Mouse (Mus musculus) ES-Bruce4 (cell line): ENCODE measurements around the gene Tnks2. TPM values are rescaled to one million over a fixed set of nuclear protein-coding genes. Genes with fewer than 3 reads are reported as not detected.

ENCODE experiments used
- H3K27ac ChIP-seq: 2 replicates; pipeline ENCODE4 v1.5.1; 2012; ENCODE audit warnings: low read length, inconsistent platforms; ENCODE audit not compliant: insufficient read depth
- H3K27me3 ChIP-seq: 2 replicates; pipeline ENCODE4 v1.6.1; 2012; ENCODE audit warnings: mild to moderate bottlenecking, low read length, inconsistent platforms; ENCODE audit not compliant: control insufficient read depth, poor library complexity, insufficient read depth, severe bottlenecking
- H3K36me3 ChIP-seq: 2 replicates; pipeline ENCODE4 v1.6.1; 2012; ENCODE audit warnings: inconsistent platforms, mild to moderate bottlenecking, low read length, moderate library complexity; ENCODE audit not compliant: control insufficient read depth, poor library complexity, insufficient read depth, severe bottlenecking
- H3K4me1 ChIP-seq: one replicate; pipeline ENCODE4 v1.8.1; 2011; ENCODE audit warnings: low read length; ENCODE audit not compliant: control insufficient read depth, insufficient read depth
- H3K4me3 ChIP-seq: 2 replicates; pipeline ENCODE4 v1.5.1; 2011; ENCODE audit warnings: low read depth, mild to moderate bottlenecking, low read length
- H3K9ac ChIP-seq: 2 replicates; pipeline ENCODE4 v1.6.1; 2012; ENCODE audit warnings: low read depth, mild to moderate bottlenecking, inconsistent platforms; ENCODE audit not compliant: poor library complexity, severe bottlenecking
- H3K9me3 ChIP-seq: replicated peaks from 2 replicates; pipeline ENCODE4 v1.6.1; 2012; ENCODE audit warnings: mild to moderate bottlenecking, low read length, inconsistent platforms; ENCODE audit not compliant: control insufficient read depth, poor library complexity, insufficient read depth, severe bottlenecking
- CTCF ChIP-seq: IDR thresholded peaks from one replicate; pipeline ENCODE4 v1.8.1; 2011; ENCODE audit warnings: low read depth, low read length
- EP300 ChIP-seq: IDR thresholded peaks from 2 replicates; pipeline ENCODE4 v1.6.1; 2011; ENCODE audit warnings: low read depth, low read length; ENCODE audit not compliant: insufficient read depth
- POLR2A ChIP-seq: IDR thresholded peaks from one replicate; pipeline ENCODE4 v1.8.1; 2011; ENCODE audit warnings: low read length; ENCODE audit not compliant: insufficient read depth
- polyA plus RNA-seq: library from polyadenylated mRNA; stranded (reverse); fragments of >200 nt; gene quantifications from 2 replicates; pipeline ENCODE4 v1.2.4, GENCODE M21; 2011; ENCODE audit warnings: low read depth; ENCODE audit not compliant: missing spikeins, insufficient read depth, insufficient read length

Gene Tnks2
- polyA plus RNA-seq, 1 experiment, result 415 TPM

DNA sequence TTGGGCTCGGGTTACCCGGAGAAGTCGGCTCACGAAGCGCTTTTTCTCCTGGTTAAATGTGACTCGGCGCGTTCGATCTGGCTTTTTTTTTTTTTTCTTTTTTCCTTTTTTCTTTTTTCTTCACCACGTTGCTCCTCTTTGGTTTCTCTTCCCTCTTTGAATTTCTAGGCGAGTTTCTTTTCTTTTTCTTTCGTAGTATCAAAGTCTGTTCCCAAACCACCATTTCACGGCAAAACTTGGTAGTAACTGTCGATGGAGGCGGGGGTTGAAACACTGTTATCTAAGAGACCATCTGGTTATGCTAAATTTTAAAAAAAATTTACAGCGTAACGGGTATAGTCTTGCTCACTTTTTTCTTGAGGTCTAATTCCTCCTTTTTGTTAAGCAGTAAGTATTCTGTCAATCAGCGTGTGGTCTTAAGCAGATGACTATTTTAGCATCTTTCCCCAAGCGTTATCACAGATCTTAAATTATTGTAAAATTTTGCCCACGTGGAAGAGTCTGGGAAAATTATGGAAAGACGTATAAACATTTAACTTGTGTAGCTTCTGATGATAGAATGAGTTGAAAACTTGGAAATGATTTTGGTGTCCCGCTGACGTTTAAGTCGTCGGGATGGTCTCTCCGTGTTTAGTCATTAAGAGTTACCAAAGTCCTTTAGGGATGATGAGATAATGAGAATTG lies 92.7 kb downstream of the Tnks2 start:
- H3K27me3 ChIP-seq, result no peaks in the 10 kb centered on the region
- peak overlapping the region; percentile 26; the same call in 1 of the 2 replicates for H3K27ac ChIP-seq
- peak overlapping the region; percentile 87 for H3K4me3 ChIP-seq
- H3K36me3 ChIP-seq, result no peaks in the 10 kb centered on the region
- peak overlapping the region; percentile 100 for H3K9ac ChIP-seq
- H3K9me3 ChIP-seq, result no peaks in the 10 kb centered on the region
- no peaks in the 10 kb centered on the region for H3K4me1 ChIP-seq
- TF ChIP-seq EP300 (no peak), CTCF (no peak), POLR2A (no peak)

DNA sequence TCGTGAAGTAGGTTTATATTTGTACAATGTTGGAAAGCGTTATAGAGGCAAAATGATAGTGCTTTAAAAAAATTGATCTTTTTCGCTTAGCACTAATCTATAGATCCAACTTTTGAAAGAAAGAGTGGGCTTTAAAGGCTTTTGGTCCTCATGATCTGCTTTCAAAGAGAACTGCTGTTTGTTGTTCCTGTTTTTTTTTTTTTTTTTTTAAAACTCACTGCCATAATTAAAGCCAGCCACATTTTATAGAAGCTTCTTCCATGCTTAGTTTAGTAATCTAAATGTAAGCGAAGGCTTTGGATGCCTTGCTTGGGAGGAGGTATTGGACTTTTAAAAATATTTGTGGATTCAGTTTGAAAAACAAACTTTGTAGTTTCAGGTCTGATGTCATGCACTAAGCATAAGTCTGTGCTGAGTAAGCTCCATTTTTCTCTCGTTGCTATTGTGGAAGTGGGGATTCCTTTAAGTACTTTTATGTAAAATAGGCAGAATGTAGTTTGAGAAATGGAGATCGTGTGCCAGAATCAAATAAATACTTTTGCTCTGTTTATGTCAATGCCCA lies 93.8 kb downstream of the Tnks2 start:
- Histone ChIP-seq H3K9ac (0 out of 2 replicates have a peak overlapping the region, but pooled peaks have one; percentile 100), H3K4me3 (no peak overlapping the region), H3K9me3 (no peaks in the 10 kb centered on the region)

GRCm38 (mm10) chr19:36929816-36930215 lies 95.8 kb downstream of the Tnks2 start:
- Histone ChIP-seq H3K4me3 (no peak overlapping the region), H3K9me3 (no peaks in the 10 kb centered on the region), H3K4me1 (no peaks in the 10 kb centered on the region), H3K27me3 (no peaks in the 10 kb centered on the region), H3K36me3 (no peaks in the 10 kb centered on the region; the same call in 1 of the 2 replicates), H3K9ac (no peak overlapping the region), H3K27ac (no peak overlapping the region)
- TF ChIP-seq EP300 (no peak), POLR2A (no peak)

More for the DNA sequence above, 93.8 kb downstream of the Tnks2 start:
- no peaks in the 10 kb centered on the region for H3K27me3 ChIP-seq
- H3K36me3 ChIP-seq, result no peaks in the 10 kb centered on the region; the same call in 1 of the 2 replicates
- no peaks in the 10 kb centered on the region for H3K4me1 ChIP-seq
- H3K27ac ChIP-seq, result no peak overlapping the region
- TF ChIP-seq CTCF (no peak), EP300 (no peak), POLR2A (no peak)

DNA sequence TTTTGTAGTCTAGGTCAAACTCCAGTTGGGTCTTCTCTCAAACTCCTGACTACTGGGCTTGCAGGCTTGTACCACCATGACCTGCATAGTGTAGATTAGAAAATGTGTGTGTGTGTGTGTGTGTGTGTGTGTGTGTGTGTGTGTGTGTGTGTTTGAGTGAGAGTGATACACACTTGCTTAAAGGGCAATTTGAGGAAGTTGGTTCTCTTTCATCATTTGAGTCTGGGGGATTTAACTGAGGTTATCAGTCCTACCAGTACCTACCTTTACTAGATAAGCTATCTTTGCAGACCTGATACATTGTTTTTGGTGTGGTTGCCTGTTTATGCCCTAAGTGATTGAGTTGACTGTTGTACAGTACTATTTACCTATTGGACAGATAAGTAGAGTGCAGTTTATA lies 98.1 kb downstream of the Tnks2 start:
- no peaks in the 10 kb centered on the region for H3K4me1 ChIP-seq
- H3K27me3 ChIP-seq, result no peaks in the 10 kb centered on the region
- H3K36me3 ChIP-seq, result peaks cover 6% of the 10 kb centered on the region; the same call in 1 of the 2 replicates
- H3K9ac ChIP-seq, result no peak overlapping the region
- TF ChIP-seq POLR2A (no peak), EP300 (no peak), CTCF (no peak)
- no peak overlapping the region for H3K4me3 ChIP-seq
- no peaks in the 10 kb centered on the region for H3K9me3 ChIP-seq
- no peak overlapping the region for H3K27ac ChIP-seq

DNA sequence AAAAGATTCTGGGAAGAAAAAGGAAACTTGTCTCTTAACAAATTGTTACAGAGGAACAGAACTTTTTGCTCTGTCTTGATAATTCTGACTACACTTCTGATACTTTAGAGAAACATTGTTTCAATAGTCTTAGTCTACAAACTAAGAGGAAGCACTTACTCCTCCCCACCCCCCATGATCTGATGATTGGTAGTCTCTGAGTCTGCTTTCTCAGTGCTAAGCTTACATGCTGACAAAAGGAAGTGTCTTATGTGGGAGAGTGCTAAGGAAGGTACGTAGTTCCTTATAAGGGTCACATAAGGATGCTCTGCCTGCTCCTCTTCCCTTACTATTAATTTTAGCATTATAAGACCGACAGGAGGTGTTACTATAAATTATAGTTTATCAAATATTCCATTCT lies 98.6 kb downstream of the Tnks2 start:
- Histone ChIP-seq H3K4me3 (no peak overlapping the region), H3K36me3 (peaks cover 6% of the 10 kb centered on the region; the same call in 1 of the 2 replicates), H3K9ac (no peak overlapping the region), H3K27me3 (no peaks in the 10 kb centered on the region), H3K27ac (no peak overlapping the region), H3K4me1 (no peaks in the 10 kb centered on the region), H3K9me3 (no peaks in the 10 kb centered on the region)
- TF ChIP-seq EP300, result no peak
- no peak for TF ChIP-seq POLR2A
- no peak for TF ChIP-seq CTCF

GRCm38 (mm10) chr19:36936285-36936684 lies 102.3 kb downstream of the Tnks2 start:
- Histone ChIP-seq H3K4me1 (no peaks in the 10 kb centered on the region), H3K27me3 (no peaks in the 10 kb centered on the region), H3K36me3 (peaks cover 6% of the 10 kb centered on the region; the same call in 1 of the 2 replicates), H3K9ac (no peak overlapping the region), H3K9me3 (no peaks in the 10 kb centered on the region), H3K27ac (no peak overlapping the region), H3K4me3 (no peak overlapping the region)
- no peak for TF ChIP-seq EP300
- TF ChIP-seq POLR2A, result no peak
- TF ChIP-seq CTCF, result no peak
